Mouse (Mus musculus) forebrain, embryonic 13.5 days (tissue): ENCODE results near the gene Tpst1. TPM values are rescaled to one million over a fixed set of nuclear protein-coding genes. Genes with fewer than 3 reads are reported as not detected.

Source experiments
- ATAC-seq: fragments of 200-750 bp; cut with Nextera tagmentation; 2 replicates; pipeline ENCODE4 v1.8.0; 2017
- H3K27ac ChIP-seq: fragments of 300-500 bp; sonication (generic); 2 replicates; pipeline ENCODE4 v1.5.1; 2015; ENCODE audit warnings: inconsistent platforms, mild to moderate bottlenecking, moderate library complexity
- H3K27me3 ChIP-seq: fragments of 300-500 bp; sonication (generic); 2 replicates; pipeline ENCODE4 v1.6.1; 2015; ENCODE audit warnings: mild to moderate bottlenecking, inconsistent platforms
- H3K36me3 ChIP-seq: fragments of 300-500 bp; sonication (generic); 2 replicates; pipeline ENCODE4 v1.6.1; 2015; ENCODE audit warnings: mild to moderate bottlenecking, inconsistent platforms; ENCODE audit not compliant: poor library complexity, severe bottlenecking
- H3K4me1 ChIP-seq: fragments of 300-500 bp; sonication (generic); 2 replicates; pipeline ENCODE4 v1.6.1; 2015; ENCODE audit warnings: inconsistent platforms
- H3K4me2 ChIP-seq: fragments of 300-500 bp; sonication (generic); 2 replicates; pipeline ENCODE4 v1.6.1; 2015; ENCODE audit warnings: inconsistent platforms, mild to moderate bottlenecking, moderate library complexity
- H3K4me3 ChIP-seq: fragments of 300-500 bp; sonication (generic); 2 replicates; pipeline ENCODE4 v1.5.1; 2015; ENCODE audit warnings: mild to moderate bottlenecking, inconsistent platforms
- H3K9ac ChIP-seq: fragments of 300-500 bp; sonication (generic); 2 replicates; pipeline ENCODE4 v1.6.1; 2015; ENCODE audit warnings: mild to moderate bottlenecking, inconsistent platforms
- H3K9me3 ChIP-seq: fragments of 300-500 bp; sonication (generic); replicated peaks from 2 replicates; pipeline ENCODE4 v1.6.1; 2016; ENCODE audit warnings: inconsistent platforms
- WGBS: fragments of 180-500 bp; shearing (Covaris S2); methylation state at CpG from one replicate; pipeline ENCODE4 v1.1.7; 2015; 5-methylcytosine and 5-hydroxymethylcytosine counted together
- polyA plus RNA-seq: library from polyadenylated mRNA; unstranded; fragments of >200 nt; fragmentation: Nextera tagmentation; extraction: Ambion mirVana; gene quantifications from 2 replicates; pipeline ENCODE4 v1.2.1, GENCODE M21; 2015

The Tpst1 gene
- polyA plus RNA-seq, 1 experiment from 2014 or later: 50.2 TPM

GRCm38 (mm10) chr5:130110632-130111464, 37.7 kb downstream of the Tpst1 start:
- ATAC-seq: no peak
- Histone ChIP-seq H3K9me3 (no peaks in the 10 kb centered on the region), H3K27ac (no peak overlapping the region), H3K4me1 (no peaks in the 10 kb centered on the region), H3K27me3 (no peaks in the 10 kb centered on the region), H3K4me2 (no peak overlapping the region), H3K4me3 (no peak overlapping the region), H3K9ac (no peak overlapping the region), H3K36me3 (peaks cover 22% of the 10 kb centered on the region)
- 86% methylated on average over 12 of the region's 12 CpGs for WGBS

GRCm38 (mm10) chr5:130112653-130113052, 39.5 kb downstream of the Tpst1 start:
- ATAC-seq: no peak
- Histone ChIP-seq H3K27ac (no peak overlapping the region), H3K27me3 (no peaks in the 10 kb centered on the region), H3K36me3 (peaks cover 29% of the 10 kb centered on the region), H3K4me2 (no peak overlapping the region), H3K9ac (no peak overlapping the region), H3K9me3 (no peaks in the 10 kb centered on the region), H3K4me1 (no peaks in the 10 kb centered on the region), H3K4me3 (no peak overlapping the region)

GRCm38 (mm10) chr5:130116116-130116515, 43.0 kb downstream of the Tpst1 start:
- no peaks in the 10 kb centered on the region for H3K9me3 ChIP-seq
- no peaks in the 10 kb centered on the region for H3K27me3 ChIP-seq
- no peak for ATAC-seq
- H3K36me3 ChIP-seq: peaks cover 14% of the 10 kb centered on the region
- no peak overlapping the region for H3K4me3 ChIP-seq
- no peak overlapping the region for H3K27ac ChIP-seq
- 93% methylated on average over 12 of the region's 12 CpGs for WGBS
- H3K4me1 ChIP-seq: no peaks in the 10 kb centered on the region
- no peak overlapping the region for H3K9ac ChIP-seq
- H3K4me2 ChIP-seq: no peak overlapping the region

- Histone ChIP-seq H3K4me2 (no peak overlapping the region), H3K9me3 (no peaks in the 10 kb centered on the region), H3K27ac (no peak overlapping the region), H3K36me3 (peaks cover 14% of the 10 kb centered on the region), H3K9ac (no peak overlapping the region), H3K4me3 (no peak overlapping the region), H3K27me3 (no peaks in the 10 kb centered on the region), H3K4me1 (no peaks in the 10 kb centered on the region)
- WGBS: 88% methylated on average over 7 of the region's 7 CpGs
- no peak for ATAC-seq
Observed at GRCm38 (mm10) chr5:130116857-130117256, 43.7 kb downstream of the Tpst1 start.

- Histone ChIP-seq H3K9ac (no peak overlapping the region), H3K4me3 (no peak overlapping the region), H3K36me3 (peaks cover 14% of the 10 kb centered on the region), H3K4me2 (no peak overlapping the region), H3K9me3 (no peaks in the 10 kb centered on the region), H3K4me1 (no peaks in the 10 kb centered on the region), H3K27me3 (no peaks in the 10 kb centered on the region), H3K27ac (no peak overlapping the region)
- 83% methylated on average over 6 of the region's 6 CpGs for WGBS
- ATAC-seq: no peak
Observed at GRCm38 (mm10) chr5:130117932-130118331, 44.8 kb downstream of the Tpst1 start.

GRCm38 (mm10) chr5:130119236-130119635, 46.1 kb downstream of the Tpst1 start:
- Histone ChIP-seq H3K27me3 (no peaks in the 10 kb centered on the region), H3K27ac (no peak overlapping the region), H3K36me3 (peaks cover 16% of the 10 kb centered on the region), H3K9ac (no peak overlapping the region), H3K4me2 (no peak overlapping the region), H3K4me3 (no peak overlapping the region), H3K4me1 (no peaks in the 10 kb centered on the region), H3K9me3 (no peaks in the 10 kb centered on the region)
- no peak for ATAC-seq
- 79% methylated on average over 3 of the region's 3 CpGs for whole genome bisulfite sequencing

- Histone ChIP-seq H3K27me3 (no peaks in the 10 kb centered on the region), H3K4me2 (no peak overlapping the region), H3K27ac (no peak overlapping the region), H3K9ac (no peak overlapping the region), H3K4me3 (no peak overlapping the region), H3K9me3 (no peaks in the 10 kb centered on the region), H3K36me3 (peaks cover 10% of the 10 kb centered on the region), H3K4me1 (no peaks in the 10 kb centered on the region)
- ATAC-seq: no peak
- WGBS: 92% methylated on average over 12 of the region's 12 CpGs
Observed at GRCm38 (mm10) chr5:130120070-130120736, 47.1 kb downstream of the Tpst1 start.

- Histone ChIP-seq H3K9me3 (no peaks in the 10 kb centered on the region), H3K4me3 (no peak overlapping the region), H3K27ac (no peak overlapping the region), H3K4me1 (no peaks in the 10 kb centered on the region), H3K4me2 (no peak overlapping the region), H3K27me3 (no peaks in the 10 kb centered on the region), H3K36me3 (peaks cover 9% of the 10 kb centered on the region), H3K9ac (no peak overlapping the region)
- no peak for ATAC-seq
- WGBS: 85% methylated on average over 6 of the region's 6 CpGs
Observed at GRCm38 (mm10) chr5:130120904-130121303, 47.8 kb downstream of the Tpst1 start.

GRCm38 (mm10) chr5:130122355-130122754, 49.2 kb downstream of the Tpst1 start:
- Histone ChIP-seq H3K9ac (no peak overlapping the region), H3K4me1 (no peaks in the 10 kb centered on the region), H3K36me3 (peaks cover 3% of the 10 kb centered on the region; the same call in 1 of the 2 replicates), H3K27me3 (no peaks in the 10 kb centered on the region), H3K4me3 (no peak overlapping the region), H3K9me3 (no peaks in the 10 kb centered on the region), H3K4me2 (no peak overlapping the region), H3K27ac (no peak overlapping the region)
- no peak for ATAC-seq
- 88% methylated on average over 2 of the region's 2 CpGs for WGBS

- ATAC-seq: no peak
- Histone ChIP-seq H3K36me3 (peaks cover 3% of the 10 kb centered on the region; the same call in 1 of the 2 replicates), H3K4me3 (no peak overlapping the region), H3K4me1 (no peaks in the 10 kb centered on the region), H3K9me3 (no peaks in the 10 kb centered on the region), H3K27me3 (no peaks in the 10 kb centered on the region), H3K4me2 (no peak overlapping the region), H3K9ac (no peak overlapping the region), H3K27ac (no peak overlapping the region)
- WGBS: 84% methylated on average over 5 of the region's 5 CpGs
Observed at GRCm38 (mm10) chr5:130124271-130124670, 51.1 kb downstream of the Tpst1 start.

- no peaks in the 10 kb centered on the region for H3K9me3 ChIP-seq
- H3K4me2 ChIP-seq: no peak overlapping the region
- H3K27ac ChIP-seq: no peak overlapping the region
- peaks cover 11% of the 10 kb centered on the region; the same call in 1 of the 2 replicates for H3K36me3 ChIP-seq
- H3K9ac ChIP-seq: no peak overlapping the region
- H3K27me3 ChIP-seq: no peaks in the 10 kb centered on the region
- 85% methylated on average over 10 of the region's 11 CpGs for WGBS
- no peaks in the 10 kb centered on the region for H3K4me1 ChIP-seq
- no peak overlapping the region for H3K4me3 ChIP-seq
- no peak for ATAC-seq
Observed at GRCm38 (mm10) chr5:130128686-130129523, 55.8 kb downstream of the Tpst1 start.

- H3K36me3 ChIP-seq: peaks cover 11% of the 10 kb centered on the region; the same call in 1 of the 2 replicates
- no peaks in the 10 kb centered on the region for H3K4me1 ChIP-seq
- no peak overlapping the region for H3K9ac ChIP-seq
- H3K27me3 ChIP-seq: no peaks in the 10 kb centered on the region
- H3K9me3 ChIP-seq: no peaks in the 10 kb centered on the region
- no peak overlapping the region for H3K4me3 ChIP-seq
- no peak overlapping the region for H3K27ac ChIP-seq
- no peak overlapping the region for H3K4me2 ChIP-seq
- no peak for ATAC-seq
- 94% methylated on average over 5 of the region's 5 CpGs for whole genome bisulfite sequencing
Observed at GRCm38 (mm10) chr5:130129524-130129793, 56.3 kb downstream of the Tpst1 start.
